Mouse (Mus musculus): ENCODE data around the gene Gm45021. TPM values are rescaled to one million over a fixed set of nuclear protein-coding genes. Genes with fewer than 3 reads are reported as not detected.

Gm45021 gene
- total and polyA plus RNA-seq, 3 experiments = not detected

DNA sequence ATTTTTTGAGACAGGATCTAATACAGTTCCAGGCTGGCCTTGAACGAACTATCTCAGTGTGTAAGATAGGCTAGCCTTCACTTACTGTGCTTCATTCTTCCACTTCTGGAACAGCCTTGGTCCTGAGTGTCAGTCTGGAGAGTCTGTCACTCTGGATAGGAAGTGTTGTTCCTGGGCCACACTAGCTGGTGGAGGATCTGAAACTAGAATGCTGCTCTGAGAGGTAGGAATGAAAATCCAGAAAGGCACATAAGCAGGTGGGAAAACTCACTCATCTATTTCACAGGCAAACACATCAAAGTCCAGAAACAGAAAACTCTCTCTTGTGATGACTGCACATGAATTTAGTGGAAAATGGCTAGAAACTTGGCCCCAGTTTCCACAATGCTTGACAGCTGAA, 11.2 kb downstream of the Gm45021 start:
- Histone ChIP-seq H3K9ac (ENCODE audit: insufficient read depth, low read depth) (no peak overlapping the region), H3K9me3 (replicated peaks; ENCODE audit: low read length) (peaks cover 3% of the 10 kb centered on the region), H3K27me3 (replicated peaks) (no peaks in the 10 kb centered on the region), H3K4me2 (ENCODE audit: insufficient read depth, low read depth, poor library complexity, severe bottlenecking) (no peak overlapping the region), H3K4me3 (replicated peaks in 1 of 3; ENCODE audit: low read depth in 2 of 3, low read length in 2 of 3, poor library complexity in 1 of 3) (no peak overlapping the region), H3K36me3 (replicated peaks in 1 of 2; ENCODE audit: control insufficient read depth in 1 of 2, insufficient read depth in 1 of 2, low read length in 1 of 2) (peaks cover 27 to 50% of the 10 kb centered on the region in 2 experiments), H3K4me1 (ENCODE audit: control insufficient read depth in 1 of 2, insufficient read depth in 2 of 2) (peaks cover 4 to 31% of the 10 kb centered on the region in 2 experiments; a peak in 3 of 4 replicates), H3K79me2 (replicated peaks; ENCODE audit: control insufficient read depth, extremely low read depth, insufficient read depth, poor library complexity, severe bottlenecking) (peaks cover 9% of the 10 kb centered on the region; the same call in 1 of the 2 replicates), H3K27ac (ENCODE audit: insufficient read depth, low read depth) (no peak overlapping the region)
- DNase-seq (ENCODE audit: extremely low read depth) = no peak
- dilution Hi-C loops (cut with MboI; ENCODE audit: extremely low pct_ligation_motif_present, extremely low pct_unique_long_range_greater_than_20kb, low sequenced_read_pairs) (no loop called here), in situ Hi-C loops (cut with MboI; ENCODE audit: low pct_ligation_motif_present, low pct_unique_long_range_greater_than_20kb, low sequenced_read_pairs) (no loop called here)
- no peak for TF ChIP-seq SMC3 (IDR thresholded peaks at IDR 0.05; ENCODE audit: low read depth, low read length)
- TF ChIP-seq NRF1 (IDR thresholded peaks at IDR 0.05; ENCODE audit: low read depth, low read length) = no peak
- TF ChIP-seq USF2 (conservative IDR thresholded peaks at IDR 0.05; ENCODE audit: low read depth, low read length) = no peak
- no peak for TF ChIP-seq ZMIZ1 (IDR thresholded peaks at IDR 0.05; ENCODE audit: low read depth, low read length)
- no peak for TF ChIP-seq SIN3A (IDR thresholded peaks at IDR 0.05; ENCODE audit: low read length)
- TF ChIP-seq ELF1 (IDR thresholded peaks at IDR 0.05; ENCODE audit: low read depth, low read length) = no peak
- TF ChIP-seq E2F4 (IDR thresholded peaks at IDR 0.05; ENCODE audit: insufficient replicate concordance, low read depth, low read length) = no peak
- TF ChIP-seq ETS1 (conservative IDR thresholded peaks at IDR 0.05; ENCODE audit: low read depth, low read length) = no peak

DNA sequence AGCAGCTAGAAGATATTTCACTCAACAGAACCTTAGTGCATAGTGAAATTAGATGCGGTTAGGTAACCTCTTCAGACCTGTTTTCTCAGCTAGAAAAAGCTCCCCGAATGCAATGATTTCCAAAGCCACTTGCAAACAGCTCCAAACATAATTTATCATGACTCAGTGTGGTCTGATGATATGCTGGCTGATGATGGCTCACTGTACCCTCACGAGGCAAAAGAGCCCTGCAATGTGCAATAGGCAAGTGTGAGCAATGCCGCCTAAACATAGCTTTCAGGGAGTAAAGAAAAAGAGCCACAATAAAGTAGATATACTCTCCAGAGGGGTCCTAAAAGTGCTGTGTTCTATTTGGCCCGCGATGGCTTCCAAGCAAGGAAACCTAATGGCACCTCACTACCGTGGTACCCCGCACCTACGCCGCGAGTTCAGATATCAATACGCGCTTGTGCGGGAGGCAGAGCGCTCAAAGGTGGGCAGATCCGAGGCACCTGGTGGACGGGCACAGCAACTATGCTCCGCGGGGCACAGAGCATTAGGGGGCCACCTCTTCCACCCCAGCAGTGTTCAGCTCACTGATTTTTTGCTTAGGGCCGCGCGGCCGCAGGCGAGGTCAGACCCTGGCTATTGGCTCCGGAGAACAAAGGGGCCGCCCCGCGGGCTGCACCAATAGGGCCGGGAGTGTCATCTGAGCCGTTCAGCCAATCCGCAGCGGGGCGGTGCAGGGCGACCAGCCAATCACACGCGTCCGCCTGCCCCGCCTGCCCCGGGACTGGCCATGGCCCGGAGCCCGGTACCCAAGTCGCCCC, 12.1 kb downstream of the Gm45021 start, which contains the start of gene Zfp775:
Gene Zfp775, plus strand, starts transcription at position 793 of the 809 bp plus-strand sequence.
- H3K27me3 ChIP-seq (replicated peaks) = no peaks in the 10 kb centered on the region
- H3K4me3 ChIP-seq (replicated peaks in 1 of 3; ENCODE audit: low read depth in 2 of 3, low read length in 2 of 3, poor library complexity in 1 of 3) = peak within 1 kb of the TSS; percentile 74 to 86 (median 82)
- DNase-seq (ENCODE audit: extremely low read depth) = peak; percentile 91
- H3K4me1 ChIP-seq (ENCODE audit: control insufficient read depth in 1 of 2, insufficient read depth in 2 of 2) = peaks cover 4 to 31% of the 10 kb centered on the region in 2 experiments; a peak in 3 of 4 replicates
- peaks cover 3% of the 10 kb centered on the region for H3K9me3 ChIP-seq (replicated peaks; ENCODE audit: low read length)
- H3K27ac ChIP-seq (ENCODE audit: insufficient read depth, low read depth) = peak within 1 kb of the TSS; percentile 2; the same call in 1 of the 2 replicates
- peaks cover 3% of the 10 kb centered on the region; the same call in 1 of the 2 replicates for H3K79me2 ChIP-seq (replicated peaks; ENCODE audit: control insufficient read depth, extremely low read depth, insufficient read depth, poor library complexity, severe bottlenecking)
- dilution Hi-C loops (cut with MboI; ENCODE audit: extremely low pct_ligation_motif_present, extremely low pct_unique_long_range_greater_than_20kb, low sequenced_read_pairs) (no loop called here), in situ Hi-C loops (cut with MboI; ENCODE audit: low pct_ligation_motif_present, low pct_unique_long_range_greater_than_20kb, low sequenced_read_pairs) (no loop called here)
- H3K9ac ChIP-seq (ENCODE audit: insufficient read depth, low read depth) = peak within 1 kb of the TSS; percentile 39
- peaks cover 21 to 43% of the 10 kb centered on the region in 2 experiments for H3K36me3 ChIP-seq (replicated peaks in 1 of 2; ENCODE audit: control insufficient read depth in 1 of 2, insufficient read depth in 1 of 2, low read length in 1 of 2)
- TF ChIP-seq MXI1 (IDR thresholded peaks at IDR 0.05; ENCODE audit: low read depth, low read length) (0 out of 2 replicates have a peak, but pooled peaks have one; percentile 11), IRF4 (IDR thresholded peaks at IDR 0.05; ENCODE audit: low read depth, low read length) (no peak), CHD2 (IDR thresholded peaks at IDR 0.05; ENCODE audit: low read length) (peak; percentile 90), POLR2A (IDR thresholded peaks at IDR 0.05; ENCODE audit: low read depth, low read length) (peak; percentile 90), RAD21 (IDR thresholded peaks at IDR 0.05; ENCODE audit: low read depth, low read length) (no peak), MAX (IDR thresholded peaks at IDR 0.05; ENCODE audit: low read length) (0 out of 2 replicates have a peak, but pooled peaks have one; percentile 33), ZMIZ1 (IDR thresholded peaks at IDR 0.05; ENCODE audit: low read depth, low read length) (peak; percentile 83; the same call in 1 of the 2 replicates), TCF12 (IDR thresholded peaks at IDR 0.05; ENCODE audit: low read depth, low read length) (peak; percentile 84), EP300 (IDR thresholded peaks at IDR 0.05; ENCODE audit: low read length) (no peak), TBP (conservative IDR thresholded peaks at IDR 0.05; ENCODE audit: low read depth, low read length) (peak; percentile 67; the same call in 1 of the 2 replicates), MAZ (IDR thresholded peaks at IDR 0.05; ENCODE audit: low read depth, low read length) (0 out of 2 replicates have a peak, but pooled peaks have one; percentile 11), ZKSCAN1 (IDR thresholded peaks at IDR 0.05; ENCODE audit: borderline replicate concordance, low read depth, low read length) (no peak), ELF1 (IDR thresholded peaks at IDR 0.05; ENCODE audit: low read depth, low read length) (peak; percentile 43; the same call in 1 of the 2 replicates), ZNF384 (IDR thresholded peaks at IDR 0.05; ENCODE audit: low read depth, low read length) (no peak), MAFK (IDR thresholded peaks at IDR 0.05; ENCODE audit: insufficient replicate concordance, low read length) (no peak), KAT2A (IDR thresholded peaks at IDR 0.05; ENCODE audit: insufficient replicate concordance, low read length) (no peak), USF1 (IDR thresholded peaks at IDR 0.05; ENCODE audit: low read depth, low read length) (peak; percentile 71), POLR2AphosphoS2 (IDR thresholded peaks at IDR 0.05; ENCODE audit: low read depth, low read length) (peak; percentile 74), USF2 (conservative IDR thresholded peaks at IDR 0.05; ENCODE audit: low read depth, low read length) (peak; percentile 26; the same call in 1 of the 2 replicates), HCFC1 (IDR thresholded peaks at IDR 0.05; ENCODE audit: low read depth, low read length) (peak; percentile 49; the same call in 1 of the 2 replicates), NELFE (IDR thresholded peaks at IDR 0.05; ENCODE audit: low read depth, low read length) (peak; percentile 78), RCOR1 (conservative IDR thresholded peaks at IDR 0.05; ENCODE audit: low read depth, low read length) (no peak)
- H3K4me2 ChIP-seq (ENCODE audit: insufficient read depth, low read depth, poor library complexity, severe bottlenecking) = peak within 1 kb of the TSS; percentile 73
